Mouse (Mus musculus) megakaryocyte, embryonic 14.5 days (primary cell): ENCODE data around the gene Ddah2.

ENCODE experiments used
- FLI1 ChIP-seq: IDR thresholded peaks from 2 replicates; pipeline ENCODE4 v1.6.1; 2012; ENCODE audit warnings: low read length, inconsistent platforms, mixed read lengths
- GATA1 ChIP-seq: IDR thresholded peaks from 3 replicates; pipeline ENCODE4 v1.6.1; 2012; ENCODE audit warnings: mixed read lengths, low read length, inconsistent platforms, borderline replicate concordance

GRCm38 (mm10) chr17:35031880-35032279, 27.0 kb upstream of the Ddah2 start:
- TF ChIP-seq GATA1 (no peak), FLI1 (no peak)
